Mouse (Mus musculus): ENCODE measurements around the gene Ehbp1.

- no peak for TF ChIP-seq POLR2A (IDR thresholded peaks at IDR 0.05; ENCODE audit: borderline replicate concordance, extremely low read depth, low read depth, low read length)
- TF ChIP-seq CTCF (IDR thresholded peaks at IDR 0.05; ENCODE audit: insufficient read depth, low read length) = no peak
Measured at GRCm38 (mm10) chr11:21997561-21998140, 344.4 kb downstream of the Ehbp1 start.
